Mouse (Mus musculus): ENCODE data around the gene Senp7. TPM values are rescaled to one million over a fixed set of nuclear protein-coding genes. Genes with fewer than 3 reads are reported as not detected.
"Not testable (repeated sequence)": the region's sequence is repeated elsewhere in the genome, so short reads cannot be mapped to it uniquely, and the experiment has no call there.

The Senp7 gene
- 25.6 and 28.5 TPM in 2 replicates for polyA plus RNA-seq (2012; rRNA removed)

DNA sequence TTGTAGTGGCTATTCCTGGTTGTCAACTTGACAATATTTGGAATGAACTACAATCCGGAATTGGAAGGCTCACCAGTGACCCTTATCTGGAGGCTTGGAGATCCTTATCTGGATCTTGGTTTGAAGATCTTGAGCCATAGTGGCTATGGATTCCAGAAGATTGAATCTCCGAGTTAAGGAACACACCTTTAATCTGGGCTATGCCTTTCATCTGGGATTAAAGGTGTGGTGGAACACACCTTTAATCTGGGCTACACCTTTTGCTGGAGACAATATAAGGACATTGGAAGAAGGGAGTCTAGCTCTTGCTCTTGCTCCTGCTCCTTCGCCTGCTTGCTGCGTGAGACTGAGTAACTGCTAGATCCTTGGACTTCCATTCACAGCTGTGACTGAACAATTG lies at the start of gene Senp7:
TSS of gene Senp7 (plus strand) at position 301 of the 400 bp plus-strand sequence.
- not testable (repeated sequence) for DNase-seq (ENCODE audit: extremely low spot score in 1 of 2, low spot score in 1 of 2)

DNA sequence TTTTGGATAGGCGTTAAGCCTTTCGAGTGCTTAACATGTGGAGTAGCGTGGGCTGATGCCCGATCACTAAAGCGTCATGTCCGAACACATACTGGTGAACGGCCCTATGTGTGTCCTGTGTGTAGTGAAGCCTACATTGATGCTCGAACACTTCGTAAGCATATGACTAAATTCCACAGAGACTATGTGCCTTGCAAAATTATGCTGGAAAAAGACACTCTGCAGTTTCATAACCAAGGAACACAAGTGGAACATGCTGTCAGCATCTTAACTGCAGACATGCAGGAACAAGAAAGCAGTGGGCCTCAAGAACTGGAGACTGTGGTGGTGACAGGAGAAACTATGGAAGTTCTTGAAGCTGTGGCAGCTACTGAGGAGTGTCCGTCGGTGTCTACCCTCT lies 41.3 kb upstream of the Senp7 start:
- DNase-seq (ENCODE audit: extremely low spot score in 1 of 2, low spot score in 1 of 2): peak in 1 of 2 experiments; percentile 27

DNA sequence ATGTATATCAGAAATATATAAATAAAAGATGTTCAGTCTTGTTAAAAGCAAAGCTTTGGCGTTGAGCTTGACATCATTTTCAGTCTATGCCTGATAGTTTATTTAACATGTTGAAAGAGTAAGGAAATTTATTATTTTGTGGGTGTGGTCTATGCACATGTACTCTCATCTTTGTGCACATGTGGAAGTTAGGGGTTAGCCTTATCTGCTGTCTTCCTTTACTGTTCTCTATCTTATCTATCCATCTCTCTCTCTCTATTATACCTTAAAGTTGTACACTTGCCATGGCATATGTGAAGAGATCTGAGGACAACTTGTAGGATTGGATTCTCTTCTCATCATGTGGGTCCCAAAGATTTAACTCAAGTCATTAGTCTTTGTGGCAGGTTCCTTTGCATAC lies 39.3 kb upstream of the Senp7 start:
- no peak for DNase-seq (ENCODE audit: extremely low spot score in 1 of 2, low spot score in 1 of 2)

DNA sequence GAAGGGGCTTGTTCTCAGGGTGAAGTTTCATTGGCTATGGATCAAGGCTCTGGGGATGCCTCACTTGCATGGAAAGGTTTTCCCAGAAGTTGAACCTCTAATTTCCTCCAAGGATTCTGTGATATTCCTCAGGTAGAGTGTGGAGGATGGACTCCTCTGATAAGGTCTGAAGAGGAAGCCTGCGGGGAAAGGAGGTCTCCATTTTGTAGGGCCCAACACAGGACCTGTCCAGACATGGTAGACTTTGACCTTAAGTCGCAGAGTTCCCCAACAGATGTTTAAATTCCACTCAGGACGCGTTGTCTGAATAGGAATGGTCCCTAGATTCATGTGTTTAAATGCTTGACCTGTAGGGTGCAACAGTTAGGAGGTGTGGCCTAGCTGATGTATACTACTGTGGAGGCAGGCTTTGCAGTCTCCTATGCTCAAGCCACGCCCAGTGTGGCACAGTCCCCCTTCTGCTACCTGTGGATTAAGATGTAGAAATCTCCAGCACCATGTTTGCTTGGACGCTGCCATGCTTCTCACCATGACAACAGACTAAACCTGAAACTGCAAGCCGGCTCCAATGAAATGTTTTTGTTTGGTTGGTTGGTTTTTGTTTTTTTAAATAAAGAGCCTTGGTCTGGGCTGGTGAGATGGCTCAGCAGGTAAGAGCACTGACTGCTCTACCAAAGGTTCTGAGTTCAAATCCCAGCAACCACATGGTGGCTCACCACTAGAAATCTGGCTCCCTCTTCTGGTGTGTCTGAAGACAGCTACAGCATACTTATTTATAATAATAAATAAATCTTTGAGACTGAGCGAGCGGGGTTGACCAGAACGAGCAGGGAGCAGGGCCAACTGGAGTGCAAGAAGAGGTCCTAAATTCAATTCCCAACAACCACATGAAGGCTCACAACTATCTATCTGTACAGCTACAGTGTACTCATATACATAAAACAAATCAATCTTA lies 35.1 kb upstream of the Senp7 start:
- no peak for DNase-seq (ENCODE audit: extremely low spot score in 1 of 2, low spot score in 1 of 2)

DNA sequence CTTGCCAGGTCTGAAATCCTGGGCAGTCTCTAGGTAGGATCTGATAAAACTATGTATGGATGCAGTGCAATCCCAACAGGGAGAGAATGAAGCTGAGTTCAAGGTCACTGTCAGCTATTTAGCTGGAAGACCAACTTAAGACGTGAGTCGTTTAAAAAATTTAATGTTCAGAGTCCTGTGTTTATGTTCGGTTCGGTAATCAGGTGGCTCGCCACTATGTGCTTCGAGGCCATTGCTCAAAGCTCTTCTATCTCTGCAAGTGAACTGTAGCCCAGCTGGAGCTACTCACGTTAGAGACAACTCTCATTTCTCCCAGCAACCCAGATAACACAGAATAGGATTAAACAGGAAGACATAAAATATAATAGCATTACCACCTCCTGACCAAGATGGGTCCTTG lies 34.1 kb upstream of the Senp7 start:
- DNase-seq (ENCODE audit: extremely low spot score in 1 of 2, low spot score in 1 of 2): no peak

DNA sequence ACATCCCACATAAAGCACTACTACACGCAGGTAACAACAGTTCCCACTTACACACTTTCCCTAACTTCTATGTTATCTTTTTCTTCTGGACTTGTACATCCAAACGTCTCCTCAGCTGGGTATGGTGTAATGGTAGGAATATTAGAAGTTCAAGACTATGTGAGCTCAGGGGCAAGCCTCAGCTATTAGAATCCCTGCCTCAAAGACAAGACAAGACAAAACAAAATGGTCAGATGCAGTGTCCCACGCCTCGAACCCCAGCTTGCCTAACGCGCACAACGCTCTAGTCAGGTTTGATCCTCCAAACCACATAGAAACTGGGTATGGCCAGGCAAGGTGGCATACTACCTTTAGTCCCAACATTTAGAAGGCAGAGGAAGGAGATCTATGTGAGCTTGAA lies 28.5 kb upstream of the Senp7 start:
- no peak for DNase-seq (ENCODE audit: extremely low spot score in 1 of 2, low spot score in 1 of 2)

DNA sequence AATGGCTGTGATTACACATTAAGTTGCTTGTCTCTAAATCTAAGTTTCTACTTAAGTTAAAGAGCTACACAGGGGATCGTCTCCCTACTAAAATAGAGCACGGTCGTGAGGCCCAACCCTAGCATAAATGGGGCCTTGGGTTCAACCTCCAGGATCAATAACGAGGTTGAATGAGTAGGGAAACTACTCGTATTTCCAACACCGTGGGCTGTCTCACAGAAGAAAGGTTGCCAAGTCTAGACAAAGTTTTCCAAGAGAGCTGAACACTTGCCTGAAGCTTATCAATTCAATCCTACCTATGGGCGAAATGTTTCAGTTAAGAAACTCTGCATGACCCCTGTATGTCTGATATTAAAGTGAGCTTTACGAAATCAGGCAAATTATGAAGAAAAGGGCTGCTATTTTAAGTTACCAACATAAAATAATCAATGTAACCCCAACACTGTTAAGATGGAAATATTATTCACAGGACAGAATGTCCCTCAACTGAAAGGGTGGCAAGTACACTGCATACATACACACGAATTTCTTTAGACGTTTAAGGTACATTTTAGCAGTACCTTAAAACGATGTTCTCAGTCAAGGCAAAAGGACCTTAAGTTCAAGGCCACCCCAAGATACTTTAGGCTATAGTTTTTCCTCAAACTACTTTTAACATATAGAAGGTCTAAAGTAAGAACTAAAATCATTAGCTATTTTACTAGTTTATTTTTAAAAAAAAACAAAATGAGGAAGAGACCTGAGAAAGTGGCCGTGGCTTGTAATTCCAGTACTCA lies 20.1 kb upstream of the Senp7 start:
- DNase-seq (ENCODE audit: extremely low spot score in 1 of 2, low spot score in 1 of 2): no peak

DNA sequence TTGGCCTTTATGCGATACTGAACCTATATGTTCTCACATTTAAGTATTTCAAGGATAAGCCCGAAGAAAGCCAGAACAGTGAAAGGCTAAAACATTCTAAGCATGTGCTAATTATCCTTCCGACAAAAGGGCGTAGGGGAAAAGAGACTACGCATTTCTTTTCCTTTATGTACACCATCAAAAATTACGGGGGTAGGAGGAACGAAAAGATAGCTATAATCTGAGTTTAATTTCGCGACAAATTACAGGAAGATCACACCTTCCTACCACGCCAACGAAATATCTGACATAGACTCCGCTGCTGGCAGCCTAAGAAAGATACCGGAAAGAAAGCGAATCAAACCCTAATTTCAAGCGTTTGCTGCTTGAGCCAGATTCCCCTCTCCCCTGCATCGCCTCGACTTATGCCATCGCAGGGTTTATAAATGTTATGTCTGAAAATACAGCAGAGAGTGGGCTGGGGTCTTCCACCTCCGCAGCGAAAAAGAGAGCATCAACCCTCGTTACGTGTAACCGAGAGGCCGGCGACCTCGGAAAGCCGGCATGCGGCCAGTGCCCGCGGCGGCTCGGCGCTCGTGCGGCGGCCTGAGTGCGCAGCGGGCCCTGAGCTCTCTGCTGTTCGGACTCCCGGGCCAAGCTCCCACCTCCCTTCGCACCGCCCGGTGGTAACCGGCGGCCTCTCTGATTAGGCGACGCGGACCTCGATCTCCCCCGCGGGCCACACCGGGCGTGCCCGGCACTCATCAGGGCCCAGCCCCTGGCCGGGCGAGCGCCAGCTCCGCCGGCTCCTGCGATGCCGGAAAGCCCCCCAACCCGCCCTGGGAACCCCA lies 19.2 kb upstream of the Senp7 start:
- DNase-seq (ENCODE audit: extremely low spot score in 1 of 2, low spot score in 1 of 2): peak in 1 of 2 experiments; percentile 34

DNA sequence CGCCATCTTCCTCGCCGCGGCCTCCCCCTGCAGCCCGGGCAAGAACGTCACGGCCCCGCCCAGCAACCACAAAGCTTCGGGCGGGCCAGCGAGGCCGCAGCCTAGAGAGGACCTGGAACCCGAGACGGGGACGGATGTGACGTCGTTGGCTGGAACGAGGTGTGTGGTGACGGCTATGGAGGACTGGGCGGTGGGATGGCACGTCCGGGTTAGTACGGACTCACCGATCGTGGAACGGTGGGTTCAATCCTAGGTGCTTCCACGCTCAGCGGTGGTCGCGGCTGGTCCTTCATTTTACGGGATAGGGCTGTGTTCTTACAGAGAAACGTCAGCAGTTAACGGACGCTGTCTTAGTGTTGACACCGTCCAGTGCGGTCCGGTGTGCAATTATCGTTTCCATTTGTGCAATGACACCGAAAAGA lies 18.5 kb upstream of the Senp7 start, which contains the start of gene Pcnp:
TSS of gene Pcnp (minus strand) at position 79 of the 422 bp plus-strand sequence.
- peak; percentile 95 to 98 for DNase-seq (ENCODE audit: extremely low spot score in 1 of 2, low spot score in 1 of 2)

DNA sequence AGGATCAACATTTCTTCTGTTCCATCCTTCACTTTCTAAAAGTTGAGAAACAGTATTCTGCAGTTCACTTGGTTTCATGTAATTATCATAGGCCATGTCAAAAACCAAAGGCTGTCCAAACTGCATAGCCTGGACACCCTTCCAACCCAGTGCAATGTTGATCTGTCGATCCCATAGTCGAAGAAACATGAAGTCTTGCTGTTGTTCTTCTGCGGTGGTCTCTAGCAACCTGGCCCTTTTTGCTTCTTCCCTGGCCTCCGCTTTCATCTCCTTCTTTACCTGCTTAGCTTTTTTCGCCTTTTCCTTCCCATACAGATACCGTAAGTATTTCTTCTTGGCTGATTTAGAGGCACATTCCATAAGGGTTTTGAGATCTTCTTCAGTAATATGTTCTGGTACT lies 13.6 kb upstream of the Senp7 start:
- DNase-seq (ENCODE audit: extremely low spot score in 1 of 2, low spot score in 1 of 2): no peak

DNA sequence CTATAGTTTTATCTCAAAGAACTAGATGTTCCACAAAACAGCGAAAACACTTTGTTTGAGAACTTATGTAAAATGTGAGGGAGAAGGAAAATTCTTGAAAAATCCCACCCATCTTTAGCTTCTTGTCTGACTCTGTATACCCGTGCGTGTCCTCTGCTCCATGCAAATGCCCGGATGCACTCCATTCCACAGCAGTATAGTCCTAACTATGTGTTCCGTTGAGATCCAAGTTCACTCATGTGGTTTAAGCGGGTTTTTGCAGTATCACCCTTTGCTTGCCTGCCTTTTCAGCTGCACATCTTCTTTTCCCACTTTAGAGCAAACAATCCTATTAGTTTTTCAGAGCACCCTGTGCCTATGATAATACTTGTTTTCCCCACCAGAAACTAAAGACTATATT lies 11.6 kb upstream of the Senp7 start:
- no peak for DNase-seq (ENCODE audit: extremely low spot score in 1 of 2, low spot score in 1 of 2)

DNA sequence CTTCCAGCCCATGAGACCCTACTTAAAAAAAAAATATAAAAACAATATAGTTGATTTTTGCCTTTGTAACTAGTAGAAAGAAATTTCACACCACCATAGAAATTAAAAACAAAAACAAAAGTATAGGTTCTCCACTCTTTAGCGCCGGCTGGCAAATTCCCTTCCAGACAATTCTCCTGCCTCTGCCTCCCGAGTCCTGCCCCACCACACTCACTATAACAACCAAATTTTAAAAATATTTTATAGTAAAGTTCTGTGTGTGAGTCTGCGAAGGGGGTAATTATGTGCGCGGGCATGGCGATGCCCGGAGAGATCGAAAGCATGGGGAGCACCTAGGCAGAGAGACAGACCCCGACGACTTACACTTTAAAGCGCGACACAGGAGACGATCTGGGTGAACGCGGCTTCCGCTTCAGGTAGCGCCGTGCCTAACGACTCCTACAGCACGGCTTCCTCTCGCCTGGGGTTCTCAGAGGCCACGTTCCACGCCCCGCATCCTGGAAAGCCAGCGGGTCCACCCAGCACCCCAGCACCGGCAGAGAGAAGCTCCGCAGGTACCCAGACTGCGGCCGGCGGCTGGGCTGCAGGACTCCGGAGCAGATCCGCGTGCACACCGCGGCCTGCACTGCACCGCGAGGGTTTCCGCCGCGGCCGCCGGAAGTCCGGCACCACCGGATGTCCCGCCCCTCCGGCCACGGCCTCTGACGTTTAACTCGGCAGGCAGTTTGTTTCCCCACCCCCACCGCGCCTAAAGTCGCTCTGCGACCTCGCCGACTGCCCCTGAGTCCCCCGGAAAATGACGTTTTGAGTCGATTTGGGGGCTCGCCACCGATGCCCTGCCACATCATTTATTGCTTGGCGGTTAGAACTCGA lies 10.8 kb upstream of the Senp7 start, which contains the start of gene Trmt10c:
TSS of gene Trmt10c (minus strand) at position 682 of the 873 bp plus-strand sequence.
- peak; percentile 77 to 94 for DNase-seq (ENCODE audit: extremely low spot score in 1 of 2, low spot score in 1 of 2)

DNA sequence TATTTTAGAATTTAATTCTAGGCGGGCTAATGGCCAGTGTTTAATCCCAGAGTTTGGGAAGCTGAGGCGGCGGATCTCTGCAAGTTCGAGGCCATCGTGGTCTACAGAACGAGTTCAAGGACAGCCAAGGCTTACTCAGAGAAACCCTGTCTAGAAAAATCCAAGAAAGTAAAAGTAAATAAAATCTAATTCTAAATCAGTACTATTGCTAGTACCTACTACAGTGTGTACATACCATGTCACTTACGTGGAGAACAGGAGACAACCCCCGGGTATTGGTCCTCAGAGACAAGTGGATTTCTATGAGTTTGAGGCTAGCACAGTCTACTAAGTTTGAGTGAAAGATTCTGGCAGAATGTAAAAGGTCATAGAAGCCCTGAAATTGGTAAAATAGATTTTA lies 10.0 kb upstream of the Senp7 start:
- DNase-seq (ENCODE audit: extremely low spot score in 1 of 2, low spot score in 1 of 2): no peak

DNA sequence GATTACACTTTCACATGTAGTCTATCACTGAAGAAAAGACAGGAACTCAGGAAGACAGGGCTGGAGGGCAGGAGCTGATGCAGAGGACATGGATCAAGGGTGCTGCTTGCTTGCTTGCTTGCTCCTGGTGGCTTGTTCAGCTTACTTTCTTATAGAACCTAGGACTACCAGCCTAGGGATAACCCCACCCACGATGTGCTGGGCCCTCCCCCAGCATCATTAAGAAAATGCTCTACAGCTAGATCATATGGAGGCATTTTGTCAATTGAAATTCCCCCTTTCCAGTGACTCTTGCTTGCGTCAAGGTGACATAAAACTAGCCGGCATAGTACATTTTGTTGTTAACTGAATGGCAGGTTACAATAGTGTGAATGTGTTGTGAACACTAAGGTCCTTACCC lies 7.8 kb downstream of the Senp7 start:
- DNase-seq (ENCODE audit: extremely low spot score in 1 of 2, low spot score in 1 of 2): no peak

DNA sequence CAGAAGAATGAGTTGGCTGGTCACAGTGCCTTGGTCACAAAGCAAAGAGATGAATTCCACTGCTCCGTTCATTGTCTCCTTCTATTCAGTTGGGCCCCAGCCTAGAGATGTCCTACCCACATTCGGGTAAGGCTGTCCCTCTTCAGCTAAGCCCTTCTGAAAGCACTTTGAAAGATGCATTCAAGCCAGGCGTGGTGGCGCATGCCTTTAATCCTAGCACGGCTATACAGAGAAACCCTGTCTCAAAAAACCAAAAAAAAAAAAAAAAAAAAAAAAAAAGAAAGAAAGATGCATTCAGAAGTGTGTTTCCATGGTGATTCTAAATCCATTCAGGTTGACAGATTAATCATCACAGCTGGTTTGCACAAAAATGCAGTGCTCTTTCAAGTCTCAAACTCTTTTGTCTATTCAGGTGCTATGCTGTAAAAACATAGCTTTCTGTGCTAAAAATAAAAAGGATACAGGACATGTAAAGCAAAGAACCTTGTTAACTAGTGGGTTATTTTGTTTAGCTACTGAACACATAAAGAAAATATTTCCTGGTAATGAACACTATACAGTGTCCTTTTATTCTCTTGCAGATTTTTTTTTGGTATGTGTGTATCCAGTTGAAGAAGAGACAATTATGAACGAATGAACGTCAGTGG lies 8.9 kb downstream of the Senp7 start:
- no peak for DNase-seq (ENCODE audit: extremely low spot score in 1 of 2, low spot score in 1 of 2)

DNA sequence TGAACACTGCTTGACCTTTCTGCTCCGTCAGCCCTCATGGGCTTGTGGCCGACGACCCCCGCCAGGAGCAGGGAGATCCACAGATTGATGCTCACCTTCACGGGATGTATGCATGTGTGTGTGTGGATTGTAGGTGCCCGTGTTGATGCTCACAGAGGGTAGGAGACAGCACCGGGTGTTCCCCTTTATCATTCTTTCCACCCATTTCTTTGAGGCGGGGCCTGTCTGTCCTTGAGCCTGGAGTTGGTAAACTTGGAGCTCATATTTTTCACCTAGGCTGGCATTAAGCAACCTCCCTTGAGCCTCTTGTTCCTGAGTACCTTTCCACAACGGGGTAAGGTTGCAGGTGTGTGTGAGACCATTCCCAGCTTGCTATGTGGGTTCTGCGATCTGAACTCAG lies 10.0 kb downstream of the Senp7 start:
- no peak for DNase-seq (ENCODE audit: extremely low spot score in 1 of 2, low spot score in 1 of 2)

DNA sequence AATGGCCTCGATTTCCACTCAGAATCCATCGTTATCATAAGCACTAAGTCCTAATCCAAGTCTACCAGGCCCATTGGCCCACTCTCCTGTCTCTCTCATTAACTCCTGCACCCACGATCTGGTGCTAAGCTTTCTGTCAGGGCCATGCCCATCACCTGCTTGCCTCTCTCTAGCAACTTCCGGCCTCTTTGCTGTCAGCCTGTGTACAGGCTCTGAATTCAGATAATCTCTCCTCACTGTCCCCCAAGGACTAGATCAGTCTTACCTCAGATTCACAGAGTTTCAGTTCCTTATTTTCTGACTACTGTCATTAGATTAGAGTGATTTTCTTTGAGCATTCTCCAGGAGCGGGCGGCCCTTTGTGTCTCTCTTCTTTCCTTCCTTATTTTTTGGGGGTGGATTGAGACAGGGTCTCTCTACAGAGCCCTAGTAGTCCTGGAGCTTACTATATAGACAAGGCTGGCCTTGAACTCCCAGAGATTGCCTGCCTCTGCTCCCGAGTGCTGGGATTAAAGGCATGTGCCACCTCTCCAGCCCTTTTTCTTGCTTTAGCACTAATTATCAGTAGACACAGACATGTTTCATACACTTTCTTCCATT lies 14.0 kb downstream of the Senp7 start:
- DNase-seq (ENCODE audit: extremely low spot score in 1 of 2, low spot score in 1 of 2): no peak

DNA sequence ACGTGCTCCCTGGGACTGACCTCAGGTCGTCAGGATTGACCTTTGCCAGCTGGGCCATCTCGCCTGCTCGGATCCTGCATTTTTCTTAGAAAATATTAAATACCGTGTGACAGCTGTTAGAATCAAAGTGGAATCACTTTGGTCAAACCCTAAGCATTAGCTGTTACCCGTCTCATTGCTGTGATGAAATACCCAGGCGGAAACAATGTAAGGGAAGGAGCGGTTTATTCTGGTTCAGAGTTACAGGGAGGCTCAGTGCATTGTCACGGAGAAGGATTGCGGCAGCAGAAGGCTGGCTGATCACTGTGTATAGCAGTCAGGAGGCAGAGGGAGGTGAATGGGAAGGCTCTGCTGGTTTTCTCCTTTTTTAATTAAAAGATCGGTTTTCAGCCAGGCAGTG lies 14.8 kb downstream of the Senp7 start:
- no peak for DNase-seq (ENCODE audit: extremely low spot score in 1 of 2, low spot score in 1 of 2)
